Mouse (Mus musculus): ENCODE results near the gene Parp12. TPM values are rescaled to one million over a fixed set of nuclear protein-coding genes. Genes with fewer than 3 reads are reported as not detected.

The Parp12 gene
- polyA plus RNA-seq, 1 experiment from 2014 or later: 3.7 TPM

- peaks cover 31% of the 10 kb centered on the region for H3K4me1 ChIP-seq
- WGBS (ENCODE audit: insufficient replicate concordance): 63% methylated on average over 7 of the region's 7 CpGs
- ATAC-seq: no peak
- H3K27ac ChIP-seq: no peak overlapping the region
- H3K4me3 ChIP-seq: no peak overlapping the region
- no peak overlapping the region for H3K4me2 ChIP-seq
- 0 out of 2 replicates have a peak, but pooled peaks cover 7% of the 10 kb centered on the region for H3K27me3 ChIP-seq (replicated peaks)
- no peaks in the 10 kb centered on the region for H3K36me3 ChIP-seq
- no peaks in the 10 kb centered on the region for H3K9me3 ChIP-seq (replicated peaks)
- H3K9ac ChIP-seq: no peak overlapping the region
Measured at GRCm38 (mm10) chr6:39055831-39056261, 62.3 kb downstream of the Parp12 start.

GRCm38 (mm10) chr6:39054878-39055508 lies 63.2 kb downstream of the Parp12 start:
- no peak overlapping the region for H3K4me2 ChIP-seq
- H3K4me1 ChIP-seq: peaks cover 22% of the 10 kb centered on the region
- H3K9ac ChIP-seq: no peak overlapping the region
- H3K27ac ChIP-seq: no peak overlapping the region
- 69% methylated on average over 6 of the region's 6 CpGs for WGBS (ENCODE audit: insufficient replicate concordance)
- H3K36me3 ChIP-seq: no peaks in the 10 kb centered on the region
- H3K27me3 ChIP-seq (replicated peaks): 0 out of 2 replicates have a peak, but pooled peaks cover 14% of the 10 kb centered on the region
- H3K9me3 ChIP-seq (replicated peaks): no peaks in the 10 kb centered on the region
- H3K4me3 ChIP-seq: no peak overlapping the region
- ATAC-seq: no peak

- Histone ChIP-seq H3K9me3 (replicated peaks) (no peaks in the 10 kb centered on the region), H3K36me3 (no peaks in the 10 kb centered on the region), H3K27me3 (replicated peaks) (peaks cover 19% of the 10 kb centered on the region; the same call in 1 of the 2 replicates), H3K27ac (no peak overlapping the region), H3K9ac (no peak overlapping the region), H3K4me1 (peaks cover 16% of the 10 kb centered on the region), H3K4me3 (no peak overlapping the region), H3K4me2 (no peak overlapping the region)
- no peak for ATAC-seq
- 84% methylated on average over 13 of the region's 13 CpGs for WGBS (ENCODE audit: insufficient replicate concordance)
Measured at GRCm38 (mm10) chr6:39054206-39054864, 63.8 kb downstream of the Parp12 start.

- WGBS (ENCODE audit: insufficient replicate concordance): 73% methylated on average over 4 of the region's 4 CpGs
- Histone ChIP-seq H3K9ac (no peak overlapping the region), H3K9me3 (replicated peaks) (no peaks in the 10 kb centered on the region), H3K4me3 (no peak overlapping the region), H3K36me3 (no peaks in the 10 kb centered on the region), H3K4me2 (no peak overlapping the region), H3K27ac (no peak overlapping the region), H3K27me3 (replicated peaks) (peaks cover 27% of the 10 kb centered on the region; the same call in 1 of the 2 replicates), H3K4me1 (0 out of 2 replicates have a peak, but pooled peaks cover 6% of the 10 kb centered on the region)
- ATAC-seq: no peak
Measured at GRCm38 (mm10) chr6:39052636-39053035, 65.5 kb downstream of the Parp12 start.

- Histone ChIP-seq H3K27me3 (replicated peaks) (peaks cover 30% of the 10 kb centered on the region; the same call in 1 of the 2 replicates), H3K9ac (no peak overlapping the region), H3K4me1 (0 out of 2 replicates have a peak, but pooled peaks cover 6% of the 10 kb centered on the region), H3K9me3 (replicated peaks) (no peaks in the 10 kb centered on the region), H3K27ac (no peak overlapping the region), H3K4me2 (no peak overlapping the region), H3K4me3 (no peak overlapping the region), H3K36me3 (no peaks in the 10 kb centered on the region)
- WGBS (ENCODE audit: insufficient replicate concordance): 58% methylated on average over 9 of the region's 9 CpGs
- ATAC-seq: no peak
Measured at GRCm38 (mm10) chr6:39051799-39052556, 66.2 kb downstream of the Parp12 start.

GRCm38 (mm10) chr6:39050836-39051235 lies 67.3 kb downstream of the Parp12 start:
- H3K9me3 ChIP-seq (replicated peaks): no peaks in the 10 kb centered on the region
- no peak overlapping the region for H3K4me3 ChIP-seq
- WGBS (ENCODE audit: insufficient replicate concordance): 60% methylated on average over 6 of the region's 6 CpGs
- no peaks in the 10 kb centered on the region for H3K36me3 ChIP-seq
- peaks cover 30% of the 10 kb centered on the region; the same call in 1 of the 2 replicates for H3K27me3 ChIP-seq (replicated peaks)
- no peak for ATAC-seq
- no peak overlapping the region for H3K9ac ChIP-seq
- 0 out of 2 replicates have a peak, but pooled peaks cover 6% of the 10 kb centered on the region for H3K4me1 ChIP-seq
- H3K27ac ChIP-seq: no peak overlapping the region
- H3K4me2 ChIP-seq: no peak overlapping the region

GRCm38 (mm10) chr6:39049141-39049540 lies 69.0 kb downstream of the Parp12 start:
- Histone ChIP-seq H3K27ac (no peak overlapping the region), H3K4me1 (no peaks in the 10 kb centered on the region), H3K36me3 (no peaks in the 10 kb centered on the region), H3K9ac (no peak overlapping the region), H3K27me3 (replicated peaks) (peaks cover 30% of the 10 kb centered on the region; the same call in 1 of the 2 replicates), H3K4me3 (no peak overlapping the region), H3K4me2 (no peak overlapping the region), H3K9me3 (replicated peaks) (no peaks in the 10 kb centered on the region)
- WGBS (ENCODE audit: insufficient replicate concordance): 57% methylated on average over 5 of the region's 5 CpGs
- ATAC-seq: no peak

GRCm38 (mm10) chr6:39040451-39040850 lies 77.7 kb downstream of the Parp12 start:
- no peaks in the 10 kb centered on the region for H3K36me3 ChIP-seq
- H3K4me2 ChIP-seq: no peak overlapping the region
- H3K27ac ChIP-seq: no peak overlapping the region
- H3K27me3 ChIP-seq (replicated peaks): peaks cover 33% of the 10 kb centered on the region
- H3K9me3 ChIP-seq (replicated peaks): no peaks in the 10 kb centered on the region
- WGBS (ENCODE audit: insufficient replicate concordance): 75% methylated on average over 9 of the region's 9 CpGs
- H3K4me3 ChIP-seq: no peak overlapping the region
- H3K9ac ChIP-seq: no peak overlapping the region
- no peak for ATAC-seq
- H3K4me1 ChIP-seq: no peaks in the 10 kb centered on the region

Other genes starting within 250 kb of the Parp12 start
- 11.3 and 12.9 TPM in 2 replicates for gene Tbxas1, start 242.9 kb downstream of the Parp12 start, polyA plus RNA-seq (2016; fragmentation: Nextera tagmentation; extraction: Ambion mirVana)
- 26.8 and 28.9 TPM in 2 replicates for gene Hipk2, start 242.2 kb downstream of the Parp12 start, polyA plus RNA-seq (2016; fragmentation: Nextera tagmentation; extraction: Ambion mirVana)
- gene Kdm7a, start 88.4 kb upstream of the Parp12 start, polyA plus RNA-seq (2016; fragmentation: Nextera tagmentation; extraction: Ambion mirVana): 13.8 and 15.6 TPM in 2 replicates